Mouse (Mus musculus) c-Kit-positive CD71-negative TER-119-negative erythroid progenitor cells, embryonic 14.5 days (primary cell): ENCODE measurements around the gene Smim13.
"Not testable (repeated sequence)": the region's sequence is repeated elsewhere in the genome, so short reads cannot be mapped to it uniquely, and the experiment has no call there.

ENCODE experiments used
- DNase-seq: peaks from one replicate; pipeline ENCODE4 v3.0.0-alpha.2; 2013; ENCODE audit warnings: low read depth

Gene Smim13

GRCm38 (mm10) chr13:41249538-41250317 is at the start of gene Smim13:
Gene Smim13 (plus strand): TSS chr13:41249844.
- peak; percentile 90 for DNase-seq

- DNase-seq = no peak
Observed at GRCm38 (mm10) chr13:41200861-41201260, 48.8 kb upstream of the Smim13 start.

GRCm38 (mm10) chr13:41203289-41203688 is 46.4 kb upstream of the Smim13 start:
- no peak for DNase-seq

- DNase-seq = no peak
Observed at GRCm38 (mm10) chr13:41203691-41204090, 46.0 kb upstream of the Smim13 start.

GRCm38 (mm10) chr13:41205568-41205967 is 44.1 kb upstream of the Smim13 start:
- DNase-seq = not testable (repeated sequence)

- DNase-seq = no peak
Observed at GRCm38 (mm10) chr13:41206241-41206640, 43.4 kb upstream of the Smim13 start.

- no peak for DNase-seq
Observed at GRCm38 (mm10) chr13:41211276-41211675, 38.4 kb upstream of the Smim13 start.

GRCm38 (mm10) chr13:41212558-41213322 is 36.9 kb upstream of the Smim13 start:
- DNase-seq = no peak

- no peak for DNase-seq
Observed at GRCm38 (mm10) chr13:41215669-41216068, 34.0 kb upstream of the Smim13 start.

- no peak for DNase-seq
Observed at GRCm38 (mm10) chr13:41216236-41216635, 33.4 kb upstream of the Smim13 start.

- DNase-seq = no peak
Observed at GRCm38 (mm10) chr13:41219056-41219455, 30.6 kb upstream of the Smim13 start.

GRCm38 (mm10) chr13:41219687-41220303 is 29.8 kb upstream of the Smim13 start:
- peak; percentile 9 for DNase-seq

GRCm38 (mm10) chr13:41220304-41220834 is 29.3 kb upstream of the Smim13 start, which contains the start of gene Elovl2:
Gene Elovl2 (minus strand): TSS chr13:41220405.
- DNase-seq = peak; percentile 34

GRCm38 (mm10) chr13:41226513-41226912 is 23.1 kb upstream of the Smim13 start:
- no peak for DNase-seq

- no peak for DNase-seq
Observed at GRCm38 (mm10) chr13:41228060-41228459, 21.6 kb upstream of the Smim13 start.

GRCm38 (mm10) chr13:41230256-41230655 is 19.4 kb upstream of the Smim13 start:
- DNase-seq = peak; percentile 28

GRCm38 (mm10) chr13:41231389-41231983 is 18.2 kb upstream of the Smim13 start:
- DNase-seq = no peak

- no peak for DNase-seq
Observed at GRCm38 (mm10) chr13:41232209-41232608, 17.4 kb upstream of the Smim13 start.

- no peak for DNase-seq
Observed at GRCm38 (mm10) chr13:41233241-41233640, 16.4 kb upstream of the Smim13 start.

- no peak for DNase-seq
Observed at GRCm38 (mm10) chr13:41235181-41235580, 14.5 kb upstream of the Smim13 start.

GRCm38 (mm10) chr13:41235845-41236741 is 13.6 kb upstream of the Smim13 start:
- DNase-seq = no peak
